Mouse (Mus musculus): ENCODE results near the gene Clec4g.

DNA sequence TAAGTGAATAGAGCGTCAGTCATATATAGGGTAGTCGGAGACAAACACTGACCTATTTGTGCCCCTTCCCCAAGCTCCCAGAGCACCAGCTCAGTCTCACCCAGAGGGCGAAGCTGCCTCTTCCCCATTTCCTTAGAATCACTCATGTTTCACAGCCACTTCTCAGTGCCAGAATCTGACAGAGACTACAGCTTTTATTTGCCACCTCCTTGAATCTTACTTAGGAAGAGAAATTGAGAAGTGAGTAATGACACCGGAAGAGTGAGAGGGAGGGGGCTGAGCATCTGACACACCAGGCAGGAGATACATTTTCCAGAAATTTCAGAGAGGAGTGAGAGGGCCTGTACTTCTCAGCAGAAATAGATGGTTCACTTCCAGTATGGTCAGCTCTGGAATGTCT, 28.3 kb upstream of the Clec4g start, which contains the start of gene Cd209a:
- TF ChIP-seq POLR2A (IDR thresholded peaks at IDR 0.05; ENCODE audit: insufficient read length, low read depth) (no peak), E2F4 (IDR thresholded peaks at IDR 0.05; ENCODE audit: insufficient read depth) (no peak), TCF12 (IDR thresholded peaks at IDR 0.05; ENCODE audit: insufficient read depth, poor library complexity, severe bottlenecking) (no peak), MAX (IDR thresholded peaks at IDR 0.05; ENCODE audit: low read depth) (no peak), MYOD1 (IDR thresholded peaks at IDR 0.05; ENCODE audit: control insufficient read depth in 1 of 3, insufficient read length in 2 of 3, low read depth in 2 of 3) (no peak), USF1 (IDR thresholded peaks at IDR 0.05; ENCODE audit: low read depth) (no peak)
